Mouse (Mus musculus) lung, adult 2 months (tissue): Measurements from ENCODE around the gene Msi2.

Experiments
- CTCF ChIP-seq: fragments of 200-500 bp; IDR thresholded peaks from 2 replicates; pipeline ENCODE4 v1.5.1; 2011; ENCODE audit warnings: mild to moderate bottlenecking, low read length, control low read depth; ENCODE audit not compliant: insufficient read depth
- POLR2A ChIP-seq: fragments of 200-500 bp; IDR thresholded peaks from 2 replicates; pipeline ENCODE4 v1.6.1; 2011; ENCODE audit warnings: low read depth, mild to moderate bottlenecking, control low read depth, low read length, borderline replicate concordance; ENCODE audit errors: extremely low read depth

DNA sequence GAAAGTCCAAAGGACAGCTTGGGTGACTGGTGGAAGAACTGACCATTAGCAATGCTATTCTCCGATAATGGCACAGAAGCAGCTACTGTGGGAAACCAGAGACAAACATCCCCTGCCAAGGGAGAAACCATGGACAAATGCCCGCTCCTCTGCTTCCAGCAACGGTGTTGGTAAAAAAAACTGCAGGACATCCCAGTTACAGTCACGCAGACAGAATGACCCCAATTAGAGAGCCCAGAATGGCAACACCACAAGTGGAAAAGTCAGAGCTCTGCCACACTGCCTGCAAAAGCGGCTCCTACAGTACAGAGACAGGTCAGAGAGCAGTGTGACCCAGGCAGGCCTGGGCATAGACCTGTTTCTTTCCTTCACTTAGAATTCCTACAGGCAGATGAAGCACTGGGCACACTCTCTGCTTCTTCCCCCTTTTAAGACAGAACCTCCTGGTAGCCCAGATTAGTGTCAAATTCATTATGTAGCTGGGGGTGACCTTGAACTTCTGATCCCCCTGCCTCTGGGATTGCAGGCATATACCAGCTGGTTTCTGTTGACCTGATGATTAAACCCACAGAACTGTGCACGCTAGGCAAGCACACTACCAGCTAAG, 79.3 kb downstream of the Msi2 start:
- no peak for TF ChIP-seq CTCF
- no peak for TF ChIP-seq POLR2A
